Mouse (Mus musculus) forebrain, embryonic 12.5 days (tissue): ENCODE measurements around the gene Fbxl16. TPM values are rescaled to one million over a fixed set of nuclear protein-coding genes. Genes with fewer than 3 reads are reported as not detected.

Experiments used
- ATAC-seq: fragments of 200-750 bp; cut with Nextera tagmentation; 2 replicates; pipeline ENCODE4 v1.8.0; 2017; ENCODE audit warnings: moderate TSS enrichment; ENCODE audit not compliant: low FRiP score
- H3K27ac ChIP-seq: fragments of 300-500 bp; sonication (generic); 2 replicates; pipeline ENCODE4 v1.5.1; 2016; ENCODE audit warnings: mild to moderate bottlenecking
- H3K27me3 ChIP-seq: fragments of 300-500 bp; sonication (generic); 2 replicates; pipeline ENCODE4 v1.6.1; 2016; ENCODE audit warnings: mild to moderate bottlenecking
- H3K36me3 ChIP-seq: fragments of 300-500 bp; sonication (generic); replicated peaks from 2 replicates; pipeline ENCODE4 v1.6.1; 2016; ENCODE audit warnings: mild to moderate bottlenecking
- H3K4me1 ChIP-seq: fragments of 300-500 bp; sonication (generic); 2 replicates; pipeline ENCODE4 v1.6.1; 2016
- H3K4me2 ChIP-seq: fragments of 300-500 bp; sonication (generic); 2 replicates; pipeline ENCODE4 v1.6.1; 2016; ENCODE audit warnings: mild to moderate bottlenecking, moderate library complexity
- H3K4me3 ChIP-seq: fragments of 300-500 bp; sonication (generic); replicated peaks from 2 replicates; pipeline ENCODE4 v1.5.1; 2016; ENCODE audit warnings: mild to moderate bottlenecking
- H3K9ac ChIP-seq: fragments of 300-500 bp; sonication (generic); 2 replicates; pipeline ENCODE4 v1.6.1; 2016; ENCODE audit warnings: mild to moderate bottlenecking
- H3K9me3 ChIP-seq: fragments of 300-500 bp; sonication (generic); 2 replicates; pipeline ENCODE4 v1.6.1; 2016
- WGBS: fragments of 180-500 bp; shearing (Covaris S2); methylation state at CpG from one replicate; pipeline ENCODE4 v1.1.7; 2016; 5-methylcytosine and 5-hydroxymethylcytosine counted together
- polyA plus RNA-seq: library from polyadenylated mRNA; unstranded; fragments of >200 nt; fragmentation: Nextera tagmentation; extraction: Ambion mirVana; gene quantifications from 2 replicates; pipeline ENCODE4 v1.2.1, GENCODE M21; 2016

The Fbxl16 gene
- polyA plus RNA-seq, 1 experiment from 2014 or later, result 21.0 TPM

DNA sequence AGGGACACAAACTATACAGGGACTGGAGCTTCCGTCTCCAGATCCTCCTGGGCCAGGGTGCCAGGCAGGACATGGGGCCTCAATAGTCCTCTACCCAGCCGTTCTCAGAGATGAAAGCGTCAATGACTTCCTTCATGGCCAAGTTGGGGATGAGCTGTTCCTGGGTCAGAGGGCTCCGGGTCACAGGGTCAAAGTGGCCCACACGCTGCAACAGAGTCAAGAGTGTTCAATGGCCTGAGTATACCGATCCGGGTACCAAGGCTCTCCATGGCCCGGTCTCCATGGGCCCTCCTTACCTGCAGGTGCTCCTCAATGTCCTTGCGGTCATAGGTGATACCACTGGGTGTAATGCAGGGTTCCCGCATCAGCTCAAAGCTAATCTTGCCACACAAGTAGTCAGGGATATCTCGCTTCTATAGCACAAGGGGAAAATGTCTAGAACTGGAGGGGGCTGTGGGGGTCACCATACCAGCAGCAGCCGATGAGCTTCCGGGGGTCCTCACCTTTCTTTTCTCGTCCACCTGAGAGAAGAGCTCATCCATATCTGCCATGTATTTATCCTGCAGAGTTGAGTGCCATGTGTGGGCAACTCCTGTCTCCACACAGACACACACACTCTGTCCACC lies 22.0 kb downstream of the Fbxl16 start:
- 88% methylated on average over 14 of the region's 14 CpGs for WGBS
- H3K27ac ChIP-seq, result no peak overlapping the region
- peaks cover 53% of the 10 kb centered on the region for H3K36me3 ChIP-seq
- peak overlapping the region; percentile 84 for H3K4me2 ChIP-seq
- no peaks in the 10 kb centered on the region for H3K9me3 ChIP-seq
- ATAC-seq, result no peak
- no peaks in the 10 kb centered on the region for H3K27me3 ChIP-seq
- peaks cover 80% of the 10 kb centered on the region for H3K4me1 ChIP-seq
- H3K9ac ChIP-seq, result no peak overlapping the region
- H3K4me3 ChIP-seq, result peak overlapping the region; percentile 83

DNA sequence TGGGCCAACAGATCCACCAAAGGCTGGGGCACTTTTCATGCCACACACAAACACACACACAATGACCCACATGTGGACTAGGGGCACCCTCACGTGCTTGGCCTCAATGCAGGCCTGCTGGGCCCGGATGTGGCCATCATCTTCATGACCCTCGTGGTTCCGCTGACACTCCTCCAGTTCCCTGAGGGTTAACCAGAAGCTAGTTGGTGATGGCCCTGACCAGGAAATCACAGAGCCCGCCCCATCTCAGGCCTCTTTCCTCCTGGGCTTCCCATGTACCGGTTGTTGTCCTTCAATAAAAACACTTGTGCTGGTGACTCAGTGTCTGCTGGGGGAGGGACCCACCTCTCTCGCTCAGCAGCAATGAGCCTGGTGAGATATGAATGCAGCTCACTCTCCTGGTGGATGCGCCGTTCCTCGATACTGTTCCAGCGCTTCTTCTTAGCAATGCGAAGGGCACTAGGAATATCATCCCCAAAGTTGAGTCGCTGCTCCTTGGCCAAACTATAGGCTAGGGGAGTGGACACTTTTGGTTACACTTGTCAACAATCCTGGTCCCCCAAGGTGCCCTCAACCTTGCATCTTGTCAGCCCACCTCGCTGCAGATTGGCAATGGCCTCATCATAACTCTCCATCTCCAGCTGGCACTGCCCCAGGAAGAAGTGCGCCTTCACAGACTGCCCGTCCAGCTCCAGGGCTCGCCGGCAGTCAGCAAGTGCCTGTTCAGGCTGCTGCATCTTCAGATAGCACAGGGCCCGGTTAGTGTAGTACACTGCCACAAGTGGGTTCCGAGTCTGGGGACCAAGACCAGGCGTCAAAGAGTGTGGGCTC lies 22.8 kb downstream of the Fbxl16 start:
- Histone ChIP-seq H3K4me2 (peak overlapping the region; percentile 84), H3K9ac (peak overlapping the region; percentile 91), H3K9me3 (no peaks in the 10 kb centered on the region), H3K4me1 (peaks cover 82% of the 10 kb centered on the region), H3K27ac (peak overlapping the region; percentile 93; the same call in 1 of the 2 replicates), H3K27me3 (no peaks in the 10 kb centered on the region), H3K4me3 (peak overlapping the region; percentile 83), H3K36me3 (peaks cover 45% of the 10 kb centered on the region)
- WGBS, result 70% methylated on average over 21 of the region's 21 CpGs
- no peak for ATAC-seq

DNA sequence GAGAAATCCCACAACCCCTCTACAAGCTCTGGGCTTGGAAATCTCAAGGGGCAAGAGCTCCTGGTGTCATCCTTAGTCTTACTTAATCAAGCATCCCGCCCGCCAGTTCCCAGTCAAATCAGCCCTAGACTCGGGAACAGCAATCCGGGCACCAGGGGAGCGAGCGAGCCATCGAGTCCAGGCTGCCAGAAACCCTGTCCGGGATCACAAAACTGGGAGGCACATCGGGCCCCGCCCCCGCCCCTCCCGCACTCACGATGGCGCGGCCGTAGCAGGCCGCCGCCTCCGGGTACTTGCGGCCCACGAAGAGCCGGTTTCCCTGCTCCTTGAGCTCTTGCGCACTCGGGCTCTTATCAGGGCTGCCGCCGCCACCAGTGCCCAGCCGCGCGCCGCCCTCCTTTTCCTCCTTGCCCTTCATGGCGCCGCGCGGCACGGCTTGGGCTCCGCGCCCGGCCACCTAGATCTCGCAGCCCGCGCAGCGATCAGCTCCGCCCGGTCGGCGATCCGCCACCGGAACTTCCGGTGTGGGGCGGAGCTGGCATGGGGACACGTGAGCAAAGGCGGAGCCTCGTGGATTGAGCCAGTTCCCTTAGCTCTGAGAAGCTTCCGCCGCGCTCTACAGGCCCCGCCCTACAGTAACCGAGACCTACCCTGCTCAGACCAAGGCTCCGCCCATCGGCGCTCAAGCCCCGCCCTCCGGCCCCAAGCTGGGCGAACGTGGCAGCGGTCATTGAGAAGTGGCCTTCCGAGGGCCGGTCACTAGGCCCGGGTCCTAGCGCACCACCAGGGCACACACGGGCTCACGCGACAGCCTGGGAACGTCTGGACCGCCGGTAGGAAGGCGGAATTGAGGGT lies 23.8 kb downstream of the Fbxl16 start:
- Histone ChIP-seq H3K4me1 (peaks cover 85% of the 10 kb centered on the region), H3K4me2 (peak overlapping the region; percentile 84), H3K36me3 (peaks cover 37% of the 10 kb centered on the region), H3K9me3 (no peaks in the 10 kb centered on the region), H3K27ac (peak overlapping the region; percentile 93), H3K9ac (peak overlapping the region; percentile 91), H3K4me3 (peak overlapping the region; percentile 83), H3K27me3 (no peaks in the 10 kb centered on the region)
- ATAC-seq, result peak; percentile 90
- whole genome bisulfite sequencing, result under 1% methylated on average over 69 of the region's 77 CpGs

DNA sequence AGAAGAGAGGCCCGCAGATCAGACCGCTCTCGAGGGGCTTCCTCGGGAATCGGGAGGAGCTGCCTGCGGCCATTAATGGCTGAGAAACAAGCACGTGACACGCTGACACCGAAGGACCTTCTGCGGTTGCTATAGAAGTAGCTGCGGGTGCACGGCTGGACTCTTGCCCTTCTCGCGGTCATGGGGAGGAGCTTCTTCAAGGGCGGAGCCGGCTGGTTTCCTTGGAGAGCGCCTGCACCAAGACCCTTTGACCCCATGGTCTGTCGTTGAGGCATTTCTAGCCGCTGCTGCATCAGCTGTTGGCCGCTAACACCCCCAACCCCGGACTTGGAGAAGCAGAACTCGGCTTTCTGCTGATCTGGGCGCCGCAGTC lies 24.4 kb downstream of the Fbxl16 start, which contains the start of gene Stub1:
Stub1 (minus strand) TSS at position 114 of the 373 bp plus-strand sequence.
- Histone ChIP-seq H3K27me3 (no peaks in the 10 kb centered on the region), H3K4me2 (peak within 1 kb of the TSS; percentile 84), H3K27ac (peak within 1 kb of the TSS; percentile 93), H3K36me3 (peaks cover 41% of the 10 kb centered on the region), H3K4me1 (peaks cover 85% of the 10 kb centered on the region), H3K9me3 (no peaks in the 10 kb centered on the region), H3K4me3 (peak within 1 kb of the TSS; percentile 83), H3K9ac (peak within 1 kb of the TSS; percentile 91)
- WGBS, result 0% methylated on average over 24 of the region's 24 CpGs
- ATAC-seq, result peak; percentile 57

DNA sequence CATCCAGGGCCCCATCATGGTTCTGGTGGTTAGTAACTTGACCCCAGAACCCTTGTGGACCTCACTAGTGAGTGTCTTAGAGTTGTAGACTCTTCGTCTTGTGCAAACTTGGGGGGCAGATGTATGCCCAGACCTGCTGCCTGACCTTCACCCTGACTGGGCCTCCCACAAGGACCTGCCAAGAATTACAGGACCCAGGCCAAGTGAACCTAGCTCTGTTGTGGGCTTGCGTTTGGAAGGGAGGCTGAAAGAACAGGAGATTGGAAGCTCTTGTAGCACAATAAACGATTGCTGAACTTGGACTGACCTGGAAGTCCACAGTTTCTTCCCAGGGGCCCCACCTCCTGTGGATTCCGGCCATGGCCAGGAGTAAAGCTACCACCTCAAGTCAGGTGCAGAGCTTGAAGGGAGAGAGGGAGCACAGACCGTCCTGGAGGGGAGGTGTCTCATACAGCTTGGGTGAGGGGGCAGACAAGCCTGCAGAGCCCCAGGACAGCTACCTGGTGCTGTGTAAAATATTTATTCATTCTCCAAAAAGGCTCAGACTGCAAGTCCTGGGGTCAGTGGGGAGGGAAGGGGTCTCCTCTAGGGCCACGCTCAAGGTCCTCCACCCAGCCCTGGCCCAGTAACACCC lies 25.2 kb downstream of the Fbxl16 start:
- peak overlapping the region; percentile 93; the same call in 1 of the 2 replicates for H3K27ac ChIP-seq
- peak overlapping the region; percentile 83 for H3K4me3 ChIP-seq
- ATAC-seq, result no peak

DNA sequence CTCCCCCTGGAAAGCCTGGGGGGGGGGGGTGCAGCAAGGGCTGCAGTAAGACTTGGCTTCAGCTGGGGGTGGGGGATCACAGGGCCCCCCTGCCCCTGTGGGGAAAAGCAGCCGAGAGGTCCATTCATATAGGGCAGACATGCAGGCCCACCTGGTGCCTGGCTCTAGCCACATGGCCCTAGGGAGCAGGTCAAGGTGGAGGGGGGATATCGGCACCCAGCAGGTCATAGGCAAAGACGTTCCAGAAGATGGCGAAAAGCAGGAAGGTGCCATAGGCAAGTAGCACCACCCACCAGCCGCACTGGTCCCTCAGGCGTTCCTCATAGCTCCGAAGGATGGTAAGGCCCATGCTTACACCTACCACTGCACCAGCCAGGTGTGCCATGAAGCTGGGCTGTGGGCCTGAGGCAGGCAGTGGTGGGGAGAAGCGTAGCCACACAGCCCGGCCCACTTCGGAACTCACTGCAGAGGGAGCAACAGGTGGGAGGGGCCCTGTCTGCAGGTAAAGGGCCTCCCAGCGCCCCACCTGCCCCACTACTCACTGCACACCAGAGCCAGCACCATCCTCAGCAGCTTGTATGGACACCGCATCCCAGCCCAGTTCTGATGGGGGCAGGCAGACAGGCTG lies 25.8 kb downstream of the Fbxl16 start:
- ATAC-seq, result no peak
- peak overlapping the region; percentile 71 for H3K9ac ChIP-seq
- WGBS, result 85% methylated on average over 12 of the region's 12 CpGs
- no peaks in the 10 kb centered on the region for H3K9me3 ChIP-seq
- H3K4me2 ChIP-seq, result peak overlapping the region; percentile 84
- H3K36me3 ChIP-seq, result peaks cover 52% of the 10 kb centered on the region
- peak overlapping the region; percentile 83 for H3K4me3 ChIP-seq
- no peaks in the 10 kb centered on the region for H3K27me3 ChIP-seq
- peaks cover 77% of the 10 kb centered on the region for H3K4me1 ChIP-seq
- H3K27ac ChIP-seq, result no peak overlapping the region

More for the DNA sequence above, 25.2 kb downstream of the Fbxl16 start:
- Histone ChIP-seq H3K9me3 (no peaks in the 10 kb centered on the region), H3K4me1 (peaks cover 83% of the 10 kb centered on the region), H3K9ac (peak overlapping the region; percentile 71), H3K27me3 (no peaks in the 10 kb centered on the region), H3K4me2 (peak overlapping the region; percentile 84), H3K36me3 (peaks cover 47% of the 10 kb centered on the region)
- 61% methylated on average over 6 of the region's 6 CpGs for WGBS

DNA sequence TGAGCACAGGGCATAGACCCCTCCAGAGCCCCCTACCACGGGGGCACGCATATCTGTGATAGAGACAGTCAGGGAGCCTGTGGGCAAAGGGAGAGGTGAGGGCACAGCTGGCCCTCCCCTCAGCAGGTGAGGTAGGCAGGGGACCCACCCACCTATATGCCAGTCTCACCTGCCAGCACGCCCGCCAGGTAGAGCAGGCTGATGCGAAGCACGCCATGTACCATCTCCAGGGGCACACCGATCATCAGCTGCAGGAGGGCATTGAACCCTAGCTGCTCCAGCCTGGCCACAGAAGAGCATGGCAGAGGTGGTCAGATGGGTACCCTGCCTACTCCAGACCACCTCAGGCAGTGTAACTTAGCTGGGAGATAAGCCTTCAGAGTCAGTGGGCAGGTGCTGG lies 26.4 kb downstream of the Fbxl16 start:
- H3K4me1 ChIP-seq, result peaks cover 71% of the 10 kb centered on the region
- no peak overlapping the region for H3K27ac ChIP-seq
- peaks cover 52% of the 10 kb centered on the region for H3K36me3 ChIP-seq
- no peak overlapping the region for H3K4me3 ChIP-seq
- H3K27me3 ChIP-seq, result no peaks in the 10 kb centered on the region
- H3K4me2 ChIP-seq, result 0 out of 2 replicates have a peak overlapping the region, but pooled peaks have one; percentile 84
- 91% methylated on average over 7 of the region's 7 CpGs for WGBS
- H3K9me3 ChIP-seq, result no peaks in the 10 kb centered on the region
- ATAC-seq, result no peak
- no peak overlapping the region for H3K9ac ChIP-seq

DNA sequence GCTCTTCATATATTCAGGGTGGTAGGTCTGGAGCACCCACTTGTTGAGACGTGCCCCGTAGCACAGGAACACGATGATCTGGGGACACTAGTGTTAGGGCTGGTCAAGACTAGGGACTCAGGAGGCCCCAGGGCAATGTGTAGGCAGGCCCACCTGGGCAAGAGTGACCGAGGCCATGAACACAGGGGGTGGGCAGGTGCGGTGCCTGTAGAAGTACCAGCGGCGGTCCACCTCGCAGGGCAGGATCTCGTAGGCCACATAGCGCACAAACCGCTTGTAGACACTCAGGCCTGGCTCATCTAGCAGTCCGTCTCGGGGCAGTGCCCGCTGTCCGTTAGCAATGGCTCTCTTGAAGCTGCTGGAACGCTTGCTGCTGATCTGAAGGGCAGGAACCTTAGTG lies 26.9 kb downstream of the Fbxl16 start:
- Histone ChIP-seq H3K27me3 (no peaks in the 10 kb centered on the region), H3K4me2 (peak overlapping the region; percentile 84; the same call in 1 of the 2 replicates), H3K36me3 (peaks cover 52% of the 10 kb centered on the region), H3K4me3 (no peak overlapping the region), H3K9ac (no peak overlapping the region), H3K9me3 (no peaks in the 10 kb centered on the region), H3K4me1 (peaks cover 66% of the 10 kb centered on the region), H3K27ac (peak overlapping the region; percentile 73; the same call in 1 of the 2 replicates)
- ATAC-seq, result no peak
- 96% methylated on average over 16 of the region's 16 CpGs for WGBS

DNA sequence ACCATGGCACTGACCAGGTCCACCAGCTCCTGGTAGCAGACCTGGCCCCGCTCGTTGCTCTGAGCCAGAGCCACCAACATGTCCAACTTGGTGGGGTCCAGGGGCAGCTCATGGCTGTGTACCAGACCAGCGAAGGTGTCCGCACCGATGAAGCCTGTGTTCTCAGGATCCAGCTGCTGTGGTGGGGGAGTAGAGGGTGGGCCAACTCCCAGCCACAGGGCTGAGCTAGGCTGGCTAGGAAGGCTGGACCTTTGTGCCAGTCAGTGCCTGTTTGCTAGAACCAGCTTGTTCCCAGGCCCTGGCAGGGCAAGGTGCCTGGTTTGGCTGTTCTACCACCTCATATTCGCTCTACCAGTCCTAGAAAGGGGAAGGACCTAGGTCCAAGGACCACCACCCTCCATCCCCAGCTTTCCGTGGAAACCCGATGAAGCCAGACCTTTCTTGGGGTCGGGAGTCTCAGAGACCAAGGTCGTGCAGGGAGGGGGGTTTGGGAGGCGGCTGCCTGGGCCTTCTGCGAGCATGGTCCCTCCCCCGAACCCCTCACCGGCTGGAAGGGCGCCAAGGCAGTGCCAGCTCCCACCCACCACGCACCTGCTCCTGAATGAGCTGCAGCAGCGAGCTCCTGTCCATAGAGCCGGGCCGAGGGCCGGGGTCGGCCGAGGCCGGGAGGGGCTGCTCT lies 27.7 kb downstream of the Fbxl16 start:
- H3K4me1 ChIP-seq, result peaks cover 59% of the 10 kb centered on the region
- 29% methylated on average over 18 of the region's 23 CpGs for WGBS

DNA sequence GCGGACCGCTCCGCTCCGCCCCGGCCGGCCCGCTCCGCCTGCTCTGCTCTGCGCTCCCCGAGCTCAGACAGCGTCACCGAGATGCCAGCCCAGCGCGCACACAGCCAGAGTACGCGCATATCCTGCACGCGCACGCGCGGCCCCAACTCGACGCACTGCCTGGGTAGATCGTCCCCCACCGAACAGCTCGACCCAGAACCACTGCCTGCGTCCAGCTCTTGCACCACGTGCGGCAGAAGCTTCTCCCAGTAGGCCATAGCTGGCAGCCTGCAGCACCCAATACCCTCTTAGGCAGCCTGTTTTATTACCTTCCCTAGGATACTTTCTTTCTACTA lies 28.2 kb downstream of the Fbxl16 start, which contains the start of gene Rhbdl1:
Rhbdl1 (minus strand) TSS at position 220 of the 335 bp plus-strand sequence.
- Histone ChIP-seq H3K9me3 (no peaks in the 10 kb centered on the region), H3K4me2 (peak within 1 kb of the TSS; percentile 72), H3K27me3 (no peaks in the 10 kb centered on the region), H3K9ac (peak within 1 kb of the TSS; percentile 64), H3K27ac (peak within 1 kb of the TSS; percentile 73), H3K4me1 (peaks cover 54% of the 10 kb centered on the region), H3K4me3 (peak within 1 kb of the TSS; percentile 38), H3K36me3 (peaks cover 53% of the 10 kb centered on the region)
- 1% methylated on average over 27 of the region's 29 CpGs for WGBS
- ATAC-seq, result peak; percentile 37; the same call in 1 of the 2 replicates

More for the DNA sequence above, 27.7 kb downstream of the Fbxl16 start:
- ATAC-seq, result no peak
- Histone ChIP-seq H3K27ac (peak overlapping the region; percentile 73), H3K36me3 (peaks cover 52% of the 10 kb centered on the region), H3K4me3 (peak overlapping the region; percentile 38), H3K9me3 (no peaks in the 10 kb centered on the region), H3K9ac (peak overlapping the region; percentile 64), H3K27me3 (no peaks in the 10 kb centered on the region), H3K4me2 (peak overlapping the region; percentile 72)

DNA sequence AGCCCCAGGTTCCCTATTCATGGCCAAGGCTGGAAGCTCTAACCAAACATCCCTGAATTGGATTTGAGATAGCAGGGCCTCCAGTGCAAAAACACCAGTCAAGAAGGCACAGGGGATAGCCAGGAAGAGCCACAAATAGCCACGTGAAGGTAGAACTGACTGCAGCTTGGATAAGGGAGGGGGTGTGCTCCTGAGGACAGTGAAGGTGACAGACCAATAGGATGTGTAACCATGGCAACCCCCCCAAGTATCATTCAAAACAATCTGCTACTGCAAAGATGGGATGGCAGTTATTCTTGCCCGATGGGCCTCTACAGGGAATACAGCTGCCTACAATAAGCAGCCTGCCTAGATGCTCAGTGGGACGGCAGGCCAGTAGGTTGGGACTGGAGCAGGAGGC lies 28.6 kb downstream of the Fbxl16 start:
- Histone ChIP-seq H3K9me3 (no peaks in the 10 kb centered on the region), H3K4me3 (no peak overlapping the region), H3K9ac (peak overlapping the region; percentile 64; the same call in 1 of the 2 replicates), H3K4me1 (peaks cover 51% of the 10 kb centered on the region), H3K27me3 (no peaks in the 10 kb centered on the region), H3K27ac (peak overlapping the region; percentile 73), H3K36me3 (peaks cover 58% of the 10 kb centered on the region), H3K4me2 (peak overlapping the region; percentile 72)
- WGBS, result 40% methylated on average over 3 of the region's 3 CpGs
- ATAC-seq, result no peak
